Mouse (Mus musculus): Measurements from ENCODE around the gene Tbcd.

Tbcd gene

DNA sequence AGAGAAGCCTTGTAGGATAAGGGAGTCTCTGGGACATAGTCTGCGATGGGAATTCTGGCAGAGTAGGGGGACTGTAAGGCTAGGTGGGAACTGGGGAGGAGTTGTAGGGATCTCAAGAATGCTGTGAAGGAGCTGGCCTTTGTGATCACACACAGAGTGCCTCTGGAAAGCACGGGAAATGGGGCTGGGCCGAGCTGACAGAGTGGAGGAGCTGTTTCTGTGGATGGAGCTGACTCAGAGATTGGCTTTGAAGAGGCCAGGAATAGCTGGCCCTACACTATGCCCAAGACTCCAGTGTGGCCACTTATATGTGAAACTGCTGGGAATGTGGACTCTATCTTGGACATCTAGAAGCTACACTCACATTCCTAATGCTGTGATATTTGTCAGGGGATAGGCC is 84.8 kb downstream of the Tbcd start:
- DNase-seq (ENCODE audit: low spot score in 2 of 2), result no peak

DNA sequence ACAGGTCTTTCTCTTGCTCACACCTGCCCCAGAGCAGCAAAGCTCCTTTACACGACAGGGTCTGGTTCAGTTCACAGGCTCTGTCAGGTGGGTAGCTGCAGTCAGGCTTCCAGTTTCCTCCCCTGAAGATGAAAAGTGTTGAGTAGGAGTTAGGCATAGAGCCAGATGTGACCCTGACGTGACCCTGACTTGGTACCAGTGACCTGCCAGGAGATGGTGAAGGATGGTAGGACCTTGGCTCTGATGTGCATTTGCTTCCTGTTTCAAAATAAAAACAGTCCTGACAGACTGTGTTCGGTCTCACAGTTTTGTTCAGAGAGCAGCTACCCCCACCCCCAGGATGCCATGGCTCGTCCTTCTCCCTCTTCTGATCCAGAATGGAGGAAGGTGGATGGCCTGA is 90.7 kb downstream of the Tbcd start:
- DNase-seq (ENCODE audit: low spot score in 2 of 2), result no peak

- no peak for DNase-seq (ENCODE audit: low spot score in 2 of 2)
These were observed 91.6 kb downstream of the Tbcd start for GRCm38 (mm10) chr11:121543287-121543856.

GRCm38 (mm10) chr11:121543922-121544321 is 92.2 kb downstream of the Tbcd start:
- no peak for DNase-seq (ENCODE audit: low spot score in 2 of 2)

- no peak for DNase-seq (ENCODE audit: low spot score in 2 of 2)
These were observed 93.1 kb downstream of the Tbcd start for GRCm38 (mm10) chr11:121544755-121545397.

DNA sequence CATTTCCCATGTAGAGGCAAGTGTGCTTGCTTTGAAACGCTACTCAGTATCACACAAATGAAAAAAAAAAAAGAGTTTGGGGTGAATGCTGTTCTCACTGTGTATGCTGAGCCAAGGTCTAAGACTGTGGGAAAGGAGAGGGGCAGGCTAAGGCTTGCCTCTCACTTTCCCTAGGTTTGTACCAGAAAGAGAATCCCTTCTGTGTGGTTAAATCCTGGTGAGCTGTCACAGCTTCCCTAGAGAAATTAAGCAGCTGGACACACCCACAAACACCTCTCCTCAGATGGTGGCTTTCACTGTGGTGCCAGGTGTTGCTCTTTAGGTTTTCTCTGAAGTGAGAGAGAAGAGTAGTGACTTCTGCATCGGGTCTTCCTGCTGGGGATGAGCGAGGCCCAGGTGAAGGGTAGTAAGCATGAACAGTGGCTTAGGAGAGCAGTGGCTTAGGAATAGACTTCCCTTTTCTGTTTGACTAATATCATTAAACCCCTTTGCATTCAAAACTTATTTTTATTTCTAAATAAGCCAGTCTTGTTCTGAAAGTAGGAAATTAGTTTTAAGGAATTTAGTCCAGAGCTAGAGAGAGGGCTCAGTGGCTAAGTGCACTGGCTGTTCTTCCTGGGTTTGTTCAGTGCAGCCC is 93.8 kb downstream of the Tbcd start:
- no peak for DNase-seq (ENCODE audit: low spot score in 2 of 2)

GRCm38 (mm10) chr11:121547234-121547633 is 95.5 kb downstream of the Tbcd start:
- DNase-seq (ENCODE audit: low spot score in 2 of 2), result no peak

GRCm38 (mm10) chr11:121547925-121548324 is 96.2 kb downstream of the Tbcd start:
- DNase-seq (ENCODE audit: low spot score in 2 of 2), result no peak

- no peak for DNase-seq (ENCODE audit: low spot score in 2 of 2)
These were observed 97.5 kb downstream of the Tbcd start for GRCm38 (mm10) chr11:121548996-121549842.

DNA sequence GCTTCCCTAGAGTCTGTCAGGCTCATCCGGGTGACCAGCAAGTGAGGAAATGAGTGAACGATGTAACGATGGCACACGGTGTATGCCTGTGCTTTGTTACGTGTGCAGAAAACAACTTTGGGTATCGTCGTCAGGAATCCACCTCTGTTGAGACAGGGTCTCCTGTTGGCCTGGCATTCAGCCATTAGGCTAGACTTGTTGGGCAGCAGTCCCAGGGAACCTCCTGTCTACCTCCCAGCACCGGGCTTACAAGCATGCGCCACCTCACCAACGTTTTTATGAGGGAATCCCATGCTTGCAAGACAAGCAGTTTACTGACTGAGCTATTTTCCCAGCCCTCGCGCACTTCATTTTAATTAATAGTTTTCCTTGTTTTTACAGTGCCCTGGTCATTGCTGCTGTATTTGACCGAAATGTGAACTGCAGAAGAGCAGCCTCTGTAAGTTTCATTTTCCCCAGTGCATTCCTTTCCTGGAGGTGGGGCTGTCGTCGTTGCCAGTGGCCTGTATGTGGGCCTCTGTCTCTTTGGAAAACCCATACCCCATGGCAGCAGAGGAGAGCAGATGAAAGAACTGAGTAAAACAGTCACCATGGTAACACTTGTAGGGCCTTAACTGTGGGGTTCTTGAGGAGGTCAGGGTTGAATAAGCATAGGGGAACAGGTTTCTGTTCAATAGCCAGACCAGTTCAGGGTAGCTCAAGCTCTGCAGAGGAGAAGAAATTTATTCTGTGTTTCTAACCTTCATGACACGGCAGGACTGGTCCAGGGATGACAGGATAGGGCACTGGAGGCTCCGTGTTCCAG is 98.3 kb downstream of the Tbcd start:
- no peak for DNase-seq (ENCODE audit: low spot score in 2 of 2)

DNA sequence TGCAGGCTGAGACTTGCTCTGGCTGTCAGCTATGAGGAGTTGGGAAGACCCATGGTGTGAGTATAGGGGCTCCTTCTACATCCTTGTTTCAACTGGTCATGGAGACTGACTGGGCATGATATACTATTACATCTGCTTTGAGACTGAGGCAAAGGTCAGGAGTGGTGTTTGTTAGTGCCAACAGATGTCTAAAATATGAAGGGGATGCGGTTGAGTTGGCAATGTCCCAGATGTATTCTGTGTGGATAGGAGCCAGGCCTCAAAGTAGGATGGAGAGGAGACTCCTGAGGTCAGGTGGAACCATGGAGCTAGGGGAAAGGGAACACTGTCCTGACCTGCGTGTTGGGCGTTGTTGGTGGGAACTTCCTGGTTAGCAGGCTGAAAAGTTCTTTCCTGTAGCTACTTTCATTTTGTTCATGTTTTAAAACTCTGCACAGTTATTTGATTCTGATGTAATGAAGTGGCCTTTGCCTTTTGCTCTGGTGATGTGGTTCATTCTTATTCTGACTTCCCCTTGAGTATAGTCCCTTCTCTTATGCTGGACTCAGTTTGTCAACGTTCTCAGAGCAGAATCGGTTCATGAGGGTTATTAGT is 99.6 kb downstream of the Tbcd start:
- no peak for DNase-seq (ENCODE audit: low spot score in 2 of 2)

- DNase-seq (ENCODE audit: low spot score in 2 of 2), result no peak
These were observed 100.4 kb downstream of the Tbcd start for GRCm38 (mm10) chr11:121552167-121552566.

- DNase-seq (ENCODE audit: low spot score in 2 of 2), result no peak
These were observed 101.2 kb downstream of the Tbcd start for GRCm38 (mm10) chr11:121552846-121553457.

DNA sequence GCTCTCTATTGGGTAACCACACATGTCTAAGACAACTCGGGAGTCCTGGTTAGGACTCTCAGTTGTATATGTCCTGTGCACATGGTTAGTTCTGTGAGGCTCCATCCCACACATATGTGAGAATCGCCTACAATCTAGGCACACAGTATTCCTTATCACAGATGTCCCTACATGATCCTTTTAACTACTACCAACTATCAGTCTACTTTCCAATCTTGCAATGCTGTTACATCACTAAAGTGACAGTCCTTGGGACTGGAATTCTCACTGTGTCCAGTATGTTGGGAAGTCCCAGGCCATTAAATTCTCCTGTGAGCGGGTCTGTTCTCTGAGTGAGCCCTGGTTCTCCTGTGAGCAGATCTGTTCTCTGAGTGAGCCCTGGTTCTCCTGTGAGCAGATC is 101.7 kb downstream of the Tbcd start:
- DNase-seq (ENCODE audit: low spot score in 2 of 2), result no peak

- DNase-seq (ENCODE audit: low spot score in 2 of 2), result no peak
These were observed 105.0 kb downstream of the Tbcd start for GRCm38 (mm10) chr11:121556727-121557126.

- DNase-seq (ENCODE audit: low spot score in 2 of 2), result no peak
These were observed 106.2 kb downstream of the Tbcd start for GRCm38 (mm10) chr11:121557946-121558345.

GRCm38 (mm10) chr11:121558522-121558921 is 106.8 kb downstream of the Tbcd start:
- DNase-seq (ENCODE audit: low spot score in 2 of 2), result no peak

DNA sequence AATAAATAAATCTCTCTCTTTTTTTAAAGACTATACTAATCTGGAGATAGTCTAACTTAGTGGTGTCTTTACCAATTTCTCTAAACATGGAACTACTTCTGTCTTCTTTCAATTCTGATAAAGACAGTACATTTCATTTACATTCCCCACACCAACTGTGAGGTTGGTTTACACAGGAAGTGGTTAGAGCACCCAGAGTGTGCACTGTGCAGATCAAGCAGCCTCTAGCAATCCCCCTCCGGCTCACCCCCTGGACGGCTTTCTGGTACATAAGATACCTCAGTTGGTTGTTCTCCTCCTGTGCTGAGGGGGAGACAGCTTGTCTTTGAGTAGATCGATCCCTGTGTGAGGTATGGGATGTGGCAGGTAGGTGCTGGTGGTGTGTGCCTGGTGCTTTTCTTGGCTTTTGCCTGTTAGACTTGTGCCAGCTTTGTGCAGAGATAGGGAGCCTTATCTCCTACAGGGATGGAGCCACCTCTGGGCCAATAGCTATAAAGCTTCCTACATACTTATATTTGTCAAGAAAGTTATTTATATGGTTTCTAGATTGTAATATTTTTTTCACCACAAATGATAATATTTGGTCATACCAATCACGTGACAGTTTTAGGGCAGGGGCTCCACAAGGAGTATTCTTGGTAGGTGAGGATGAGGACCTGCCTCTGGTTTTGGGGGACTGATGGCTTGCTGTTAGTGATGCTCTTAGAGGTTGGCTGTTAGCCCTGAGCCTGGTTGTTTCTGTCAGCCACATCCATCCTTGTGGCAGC is 108.0 kb downstream of the Tbcd start:
- DNase-seq (ENCODE audit: low spot score in 2 of 2), result no peak

- DNase-seq (ENCODE audit: low spot score in 2 of 2), result no peak
These were observed 108.5 kb downstream of the Tbcd start for GRCm38 (mm10) chr11:121560294-121560663.

GRCm38 (mm10) chr11:121563312-121563711 is 111.6 kb downstream of the Tbcd start:
- no peak for DNase-seq (ENCODE audit: low spot score in 2 of 2)
